Mouse (Mus musculus): Measurements from ENCODE around the gene Mdga1. TPM values are rescaled to one million over a fixed set of nuclear protein-coding genes. Genes with fewer than 3 reads are reported as not detected.

Gene Mdga1
- polyA plus RNA-seq, 1 experiment from 2014 or later: 4.7 TPM

DNA sequence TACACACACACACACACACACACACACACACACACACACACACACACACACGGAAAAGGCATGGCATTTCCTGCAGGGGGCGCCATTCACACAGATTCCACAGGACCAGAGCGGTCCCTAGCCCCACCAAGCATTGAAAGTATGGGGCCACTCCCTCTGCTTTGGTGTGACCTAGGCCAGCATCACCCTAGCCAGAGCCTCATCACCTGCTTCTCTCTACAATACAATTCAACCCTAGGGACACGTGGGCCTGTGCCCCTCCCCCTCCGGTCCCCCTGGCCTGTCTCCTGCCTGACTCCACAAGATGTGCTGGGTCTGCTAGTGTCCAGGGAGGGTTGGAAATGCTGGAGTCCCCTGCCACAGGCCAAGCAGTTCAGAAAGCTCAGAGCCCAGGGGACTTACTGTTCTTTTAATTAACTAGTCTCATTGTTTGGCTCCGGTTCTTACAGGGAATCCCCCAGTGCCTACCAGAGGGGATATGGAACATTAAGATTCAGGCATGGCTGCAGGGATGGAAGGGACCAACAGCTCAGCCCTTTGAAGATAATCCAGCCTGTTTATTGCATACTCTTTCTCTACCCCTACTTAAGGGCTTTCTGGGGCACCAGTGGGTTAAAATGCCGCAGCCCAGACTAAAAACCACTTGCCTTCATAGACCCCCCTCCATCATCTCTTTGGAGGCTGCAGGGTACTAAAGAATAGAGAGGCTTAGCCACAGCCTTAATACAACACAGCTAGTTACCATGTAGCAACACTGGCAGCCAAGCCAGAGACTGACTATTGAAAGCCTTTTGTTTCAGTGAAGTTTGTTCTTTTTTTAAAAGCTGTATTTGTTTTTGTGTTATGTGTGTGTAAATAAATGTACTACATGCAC lies 73.5 kb downstream of the Mdga1 start:
- H3K9ac ChIP-seq (replicated peaks): no peak overlapping the region; the same call in 1 of the 2 replicates
- WGBS: 9% methylated on average over 7 of the region's 7 CpGs
- peak; percentile 32 for ATAC-seq (ENCODE audit: insufficient number of reproducible peaks, insufficient read depth, low FRiP score, low TSS enrichment, low read depth)
- peaks cover 34% of the 10 kb centered on the region for H3K27me3 ChIP-seq
- peak overlapping the region; percentile 8 for H3K27ac ChIP-seq
- no peaks in the 10 kb centered on the region for H3K36me3 ChIP-seq
- peaks cover 20% of the 10 kb centered on the region for H3K4me1 ChIP-seq (replicated peaks)
- no peak overlapping the region for H3K4me3 ChIP-seq (replicated peaks)
- no peaks in the 10 kb centered on the region for H3K9me3 ChIP-seq
- H3K4me2 ChIP-seq: no peak overlapping the region

DNA sequence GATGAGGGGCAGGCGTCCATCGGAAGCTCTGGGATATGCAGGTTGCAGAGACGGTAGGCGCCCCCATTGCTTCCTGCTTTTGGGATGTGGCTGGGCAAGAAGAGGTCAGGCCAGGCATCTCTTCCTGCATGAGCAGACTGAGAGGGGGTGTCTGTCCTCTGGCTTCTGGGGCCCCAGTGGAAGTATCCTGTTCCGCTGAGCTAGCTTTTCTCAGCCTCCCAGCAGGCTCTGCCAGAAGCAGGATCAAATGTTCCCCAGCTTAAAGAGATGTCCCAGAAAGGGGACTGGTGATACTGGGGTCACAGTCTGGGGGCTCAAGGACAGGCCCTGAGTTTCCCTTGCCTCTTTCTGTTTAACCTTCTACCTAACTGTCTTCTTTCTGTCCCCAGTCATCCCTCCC lies 74.3 kb downstream of the Mdga1 start:
- H3K27ac ChIP-seq: no peak overlapping the region
- no peak overlapping the region for H3K4me3 ChIP-seq (replicated peaks)
- 77% methylated on average over 5 of the region's 5 CpGs for WGBS
- H3K36me3 ChIP-seq: no peaks in the 10 kb centered on the region
- H3K27me3 ChIP-seq: peaks cover 42% of the 10 kb centered on the region
- peaks cover 20% of the 10 kb centered on the region for H3K4me1 ChIP-seq (replicated peaks)
- no peak for ATAC-seq (ENCODE audit: insufficient number of reproducible peaks, insufficient read depth, low FRiP score, low TSS enrichment, low read depth)
- H3K9me3 ChIP-seq: no peaks in the 10 kb centered on the region
- no peak overlapping the region for H3K9ac ChIP-seq (replicated peaks)
- H3K4me2 ChIP-seq: no peak overlapping the region

DNA sequence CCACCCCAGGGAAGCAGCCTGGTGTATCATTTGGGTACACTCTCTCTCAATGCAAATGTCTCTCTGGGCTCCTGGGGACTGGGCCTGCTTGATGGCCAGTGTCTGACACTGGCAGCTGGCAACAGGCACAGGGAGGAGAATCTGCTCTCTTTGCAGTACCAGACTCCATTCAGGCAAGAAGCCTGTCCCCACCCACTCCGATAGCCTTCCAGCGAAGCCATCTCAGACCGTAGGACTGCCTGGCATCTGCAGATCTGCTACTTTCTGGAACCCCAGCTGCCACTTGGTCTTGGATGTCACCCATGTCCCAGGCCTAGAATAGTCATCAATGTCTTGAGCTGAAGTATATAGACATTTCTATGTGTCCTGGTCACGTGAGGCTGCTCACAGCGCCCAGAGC lies 74.9 kb downstream of the Mdga1 start:
- Histone ChIP-seq H3K27me3 (peaks cover 47% of the 10 kb centered on the region), H3K27ac (no peak overlapping the region), H3K9me3 (no peaks in the 10 kb centered on the region), H3K4me2 (no peak overlapping the region), H3K9ac (replicated peaks) (no peak overlapping the region), H3K4me1 (replicated peaks) (peaks cover 20% of the 10 kb centered on the region), H3K36me3 (no peaks in the 10 kb centered on the region), H3K4me3 (replicated peaks) (no peak overlapping the region)
- ATAC-seq (ENCODE audit: insufficient number of reproducible peaks, insufficient read depth, low FRiP score, low TSS enrichment, low read depth): no peak
- 90% methylated on average over 5 of the region's 5 CpGs for WGBS

DNA sequence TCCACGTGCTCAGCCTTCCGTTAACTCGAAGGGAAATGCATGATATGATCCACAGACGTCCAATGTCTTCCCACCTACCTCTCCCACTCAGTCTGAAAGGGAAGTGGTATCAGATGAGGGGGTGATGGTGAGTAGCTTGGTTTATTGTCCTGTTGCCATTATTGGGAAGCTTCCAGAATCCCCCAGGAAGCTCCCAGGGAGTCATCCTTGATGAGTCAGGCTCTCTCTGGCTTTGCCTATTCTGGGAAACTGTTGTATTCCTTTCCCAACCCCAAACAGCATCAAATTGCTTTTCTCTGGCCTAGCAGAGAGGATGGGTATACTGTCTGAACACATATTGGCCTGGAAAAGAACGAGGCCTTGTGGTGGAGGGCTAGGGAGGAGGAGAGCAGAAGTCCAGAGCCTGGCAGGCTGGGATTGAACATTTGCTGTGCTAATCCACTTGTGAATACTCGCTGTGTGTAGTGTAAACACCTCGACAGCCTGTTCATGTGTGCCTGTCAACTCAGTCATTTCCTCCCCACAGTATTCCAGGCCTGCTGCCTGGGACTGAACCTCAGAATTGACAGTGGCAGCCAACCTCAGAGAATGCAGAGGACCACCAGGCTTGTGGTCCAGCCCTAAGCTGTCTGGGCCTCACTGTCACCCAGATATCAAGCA lies 79.3 kb downstream of the Mdga1 start:
- Histone ChIP-seq H3K4me2 (no peak overlapping the region), H3K27ac (no peak overlapping the region), H3K4me1 (replicated peaks) (peaks cover 35% of the 10 kb centered on the region), H3K9ac (replicated peaks) (no peak overlapping the region), H3K4me3 (replicated peaks) (no peak overlapping the region), H3K27me3 (peaks cover 77% of the 10 kb centered on the region), H3K9me3 (no peaks in the 10 kb centered on the region), H3K36me3 (no peaks in the 10 kb centered on the region)
- WGBS: 62% methylated on average over 7 of the region's 7 CpGs
- ATAC-seq (ENCODE audit: insufficient number of reproducible peaks, insufficient read depth, low FRiP score, low TSS enrichment, low read depth): no peak

DNA sequence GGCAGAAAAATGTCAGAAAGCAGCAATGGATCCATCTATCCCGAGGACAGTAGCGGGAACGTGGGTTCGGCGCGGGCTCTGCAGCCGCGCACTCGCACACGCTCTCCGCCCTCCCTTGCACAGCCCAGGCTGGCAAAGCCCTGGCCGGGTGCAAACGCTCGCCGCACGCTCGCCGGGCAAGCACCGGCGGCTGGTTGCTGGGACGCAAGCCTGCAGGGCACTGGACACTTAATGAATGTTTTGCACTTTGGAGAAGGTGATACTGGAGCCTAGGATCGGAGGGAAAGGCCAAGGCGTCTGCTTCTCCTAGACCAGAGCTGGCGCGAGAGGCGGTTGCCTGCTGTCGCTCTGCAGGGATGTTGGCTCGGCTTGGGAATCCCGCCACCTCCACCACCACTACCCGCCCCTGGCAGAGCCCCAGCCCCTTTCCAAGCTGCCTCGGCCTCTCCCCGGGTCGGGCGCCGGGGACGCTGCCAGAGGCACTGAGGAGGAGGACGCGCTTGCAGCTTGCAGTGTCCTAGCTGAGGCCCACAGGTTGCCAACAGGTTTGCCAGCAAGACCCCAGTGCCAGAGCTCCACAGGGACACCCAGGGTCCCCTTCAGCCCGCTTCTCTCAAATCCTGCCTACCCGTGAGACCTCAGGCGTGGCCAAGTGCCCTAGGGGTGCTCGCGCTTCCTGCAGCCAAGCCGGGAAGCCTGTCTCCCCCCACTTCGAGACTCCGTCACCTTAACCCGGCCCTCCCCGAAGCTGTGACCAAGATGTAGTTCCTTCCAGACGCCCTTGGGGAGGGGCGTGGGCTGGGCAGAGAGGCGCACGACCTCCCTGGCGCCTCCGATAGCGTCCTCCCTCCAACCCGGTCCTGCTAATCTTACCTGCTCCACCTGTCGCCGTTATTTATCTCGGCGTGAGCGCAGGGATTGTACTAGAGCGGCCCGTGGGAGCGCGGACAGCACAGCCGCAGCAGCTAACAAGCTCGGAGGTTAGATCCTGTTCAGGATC lies 80.6 kb downstream of the Mdga1 start:
- H3K4me3 ChIP-seq (replicated peaks): peak overlapping the region; percentile 65
- H3K4me2 ChIP-seq: peak overlapping the region; percentile 98
- H3K27ac ChIP-seq: no peak overlapping the region
- H3K9me3 ChIP-seq: no peaks in the 10 kb centered on the region
- no peak for ATAC-seq (ENCODE audit: insufficient number of reproducible peaks, insufficient read depth, low FRiP score, low TSS enrichment, low read depth)
- H3K9ac ChIP-seq (replicated peaks): peak overlapping the region; percentile 83
- no peaks in the 10 kb centered on the region for H3K36me3 ChIP-seq
- peaks cover 47% of the 10 kb centered on the region for H3K4me1 ChIP-seq (replicated peaks)
- peaks cover 78% of the 10 kb centered on the region for H3K27me3 ChIP-seq
- under 1% methylated on average over 67 of the region's 67 CpGs for WGBS

DNA sequence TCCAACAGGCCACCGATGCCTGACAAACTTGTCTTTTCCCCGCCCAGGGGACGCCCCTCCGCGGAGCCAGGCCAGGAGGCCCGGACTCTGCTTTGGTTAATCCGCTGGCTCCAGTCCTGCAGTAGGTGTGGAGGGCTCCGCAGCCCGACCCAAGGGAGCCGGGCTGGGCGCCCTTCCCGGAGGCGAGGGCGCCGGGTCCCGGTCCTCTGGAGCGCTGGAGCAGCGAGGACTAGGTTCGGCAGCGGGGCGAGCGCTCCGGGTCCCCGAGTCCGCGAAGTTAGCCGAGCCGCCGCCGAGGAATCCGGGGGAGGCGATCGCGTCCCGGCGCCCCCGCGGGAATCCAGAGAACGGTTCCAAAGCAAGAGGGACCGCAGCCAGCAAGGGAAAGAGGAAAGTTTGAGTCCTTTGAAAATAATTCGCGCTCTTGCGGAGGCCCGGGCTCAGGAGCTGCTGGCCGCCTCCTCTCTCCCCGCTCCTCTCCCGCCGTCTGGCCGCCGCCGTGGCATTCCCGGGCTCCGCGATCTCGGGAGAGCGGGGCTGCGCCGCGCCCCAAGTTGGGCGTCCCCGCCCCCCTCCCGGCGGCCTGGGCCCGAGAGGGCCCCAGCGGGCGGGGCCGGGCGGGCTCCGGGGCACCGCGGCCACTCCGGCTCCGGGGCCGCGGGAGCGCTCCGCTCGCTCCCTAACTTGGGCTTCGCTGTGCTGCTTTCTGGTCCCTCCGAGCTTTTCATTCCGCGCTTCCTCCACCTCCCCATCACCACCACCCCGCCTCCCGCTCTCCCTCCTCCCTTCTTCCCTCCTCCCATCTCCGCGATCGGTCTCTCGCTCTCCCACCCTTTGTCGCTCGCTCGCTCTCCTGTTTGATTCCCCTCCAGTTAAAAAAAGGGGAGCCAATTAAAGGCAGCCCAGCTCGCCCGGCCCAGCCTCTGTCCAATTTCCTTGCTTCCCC lies 81.7 kb downstream of the Mdga1 start:
- H3K9ac ChIP-seq (replicated peaks): peak overlapping the region; percentile 83
- 0 out of 2 replicates have a peak, but pooled peaks have one; percentile 6 for ATAC-seq (ENCODE audit: insufficient number of reproducible peaks, insufficient read depth, low FRiP score, low TSS enrichment, low read depth)
- peaks cover 89% of the 10 kb centered on the region for H3K27me3 ChIP-seq
- H3K36me3 ChIP-seq: no peaks in the 10 kb centered on the region
- H3K9me3 ChIP-seq: no peaks in the 10 kb centered on the region
- H3K4me3 ChIP-seq (replicated peaks): peak overlapping the region; percentile 65
- peak overlapping the region; percentile 98 for H3K4me2 ChIP-seq
- H3K4me1 ChIP-seq (replicated peaks): peaks cover 56% of the 10 kb centered on the region
- H3K27ac ChIP-seq: peak overlapping the region; percentile 67
- under 1% methylated on average over 87 of the region's 93 CpGs for WGBS

DNA sequence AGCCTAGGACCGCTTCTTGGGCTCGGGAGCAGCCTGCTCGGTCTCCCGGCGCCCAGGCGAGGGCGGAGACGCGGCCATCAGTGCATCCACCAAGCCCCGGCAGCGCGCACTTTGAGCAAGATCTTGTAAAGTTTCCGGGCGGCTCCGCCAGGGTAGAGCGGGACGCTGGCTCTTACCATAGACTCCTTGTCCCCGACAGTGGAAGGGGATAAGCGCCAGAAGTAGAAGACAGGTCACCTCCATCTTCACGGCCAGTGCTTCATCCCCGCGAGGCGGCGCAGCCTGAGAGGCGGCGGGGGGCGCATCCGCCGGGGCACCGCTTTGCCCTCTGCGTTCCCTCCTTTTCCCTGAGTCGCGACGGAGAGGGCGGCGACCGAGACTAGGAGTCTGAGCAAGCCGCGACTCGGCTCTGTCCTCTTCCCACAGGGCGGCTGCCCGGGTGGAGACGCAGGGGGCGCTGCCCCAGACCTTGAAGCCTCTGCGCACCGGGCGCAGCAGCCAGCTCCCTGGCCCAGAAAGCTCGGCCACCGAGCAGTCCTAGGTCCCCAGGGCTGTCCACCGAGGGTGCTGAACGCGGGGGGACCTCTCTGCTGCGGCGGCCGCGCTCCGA lies 82.5 kb downstream of the Mdga1 start:
- Histone ChIP-seq H3K27ac (0 out of 2 replicates have a peak overlapping the region, but pooled peaks have one; percentile 64), H3K4me3 (replicated peaks) (peak overlapping the region; percentile 65), H3K27me3 (peaks cover 85% of the 10 kb centered on the region), H3K9me3 (no peaks in the 10 kb centered on the region), H3K4me2 (peak overlapping the region; percentile 98), H3K9ac (replicated peaks) (peak overlapping the region; percentile 83), H3K4me1 (replicated peaks) (peaks cover 58% of the 10 kb centered on the region), H3K36me3 (no peaks in the 10 kb centered on the region)
- WGBS: under 1% methylated on average over 57 of the region's 57 CpGs
- peak; percentile 46 for ATAC-seq (ENCODE audit: insufficient number of reproducible peaks, insufficient read depth, low FRiP score, low TSS enrichment, low read depth)

DNA sequence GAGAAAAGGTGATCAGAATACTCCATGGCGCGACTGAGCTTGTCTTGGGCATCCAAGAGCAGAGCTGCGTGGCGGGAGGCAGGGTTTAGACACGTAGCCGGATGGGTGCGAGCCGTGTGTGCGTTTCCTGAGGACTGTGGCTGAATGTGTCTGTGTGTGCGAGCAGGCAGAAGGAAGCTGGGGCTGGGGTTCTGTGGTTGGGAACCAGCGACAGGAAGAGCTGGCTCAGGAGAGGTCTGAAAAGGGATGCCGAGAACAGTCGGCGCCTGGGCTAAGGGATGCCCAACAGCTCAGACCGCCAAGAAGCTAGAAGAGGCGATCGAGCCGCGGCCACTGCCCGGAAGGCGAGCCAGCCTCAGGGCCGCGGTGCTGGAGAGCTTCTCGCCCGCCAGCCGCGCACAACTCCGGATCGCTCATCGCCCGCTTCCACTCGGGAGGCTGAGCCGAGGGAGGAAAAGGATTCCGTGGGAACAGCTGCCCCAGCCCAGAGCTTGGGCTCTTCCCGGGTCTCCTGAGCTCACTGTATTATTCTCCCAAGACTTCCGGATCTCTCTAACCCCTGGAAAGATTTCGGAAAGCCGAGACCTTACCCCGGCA lies 83.1 kb downstream of the Mdga1 start:
- Histone ChIP-seq H3K4me1 (replicated peaks) (peaks cover 58% of the 10 kb centered on the region), H3K9ac (replicated peaks) (peak overlapping the region; percentile 83), H3K4me3 (replicated peaks) (peak overlapping the region; percentile 65), H3K27ac (no peak overlapping the region), H3K36me3 (no peaks in the 10 kb centered on the region), H3K4me2 (peak overlapping the region; percentile 98), H3K9me3 (no peaks in the 10 kb centered on the region), H3K27me3 (peaks cover 84% of the 10 kb centered on the region)
- no peak for ATAC-seq (ENCODE audit: insufficient number of reproducible peaks, insufficient read depth, low FRiP score, low TSS enrichment, low read depth)
- under 1% methylated on average over 39 of the region's 39 CpGs for WGBS

DNA sequence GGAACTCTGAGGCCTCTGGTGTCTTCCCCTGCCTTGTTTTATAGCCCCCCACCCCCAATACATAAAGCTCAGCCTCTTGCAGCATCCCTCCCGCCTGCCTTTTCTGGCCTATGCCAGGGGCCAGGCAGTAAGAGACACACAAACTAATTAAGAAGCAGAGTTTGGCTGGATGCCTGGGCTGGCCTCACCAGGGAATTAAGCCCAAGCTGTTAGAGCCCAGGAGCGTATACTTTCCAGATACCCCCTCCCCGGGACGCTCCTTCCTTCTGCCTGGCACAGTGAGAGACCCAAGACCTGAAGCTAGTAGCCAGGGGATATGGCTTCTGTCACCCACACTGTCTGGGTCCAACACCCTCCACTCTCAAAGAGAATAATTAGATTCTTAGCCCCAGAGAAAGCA lies 83.8 kb downstream of the Mdga1 start:
- H3K4me1 ChIP-seq (replicated peaks): peaks cover 57% of the 10 kb centered on the region
- no peaks in the 10 kb centered on the region for H3K9me3 ChIP-seq
- H3K36me3 ChIP-seq: no peaks in the 10 kb centered on the region
- H3K4me2 ChIP-seq: peak overlapping the region; percentile 98
- H3K27me3 ChIP-seq: peaks cover 77% of the 10 kb centered on the region
- no peak overlapping the region for H3K27ac ChIP-seq
- H3K9ac ChIP-seq (replicated peaks): peak overlapping the region; percentile 83
- WGBS: 5% methylated on average over 4 of the region's 4 CpGs
- ATAC-seq (ENCODE audit: insufficient number of reproducible peaks, insufficient read depth, low FRiP score, low TSS enrichment, low read depth): no peak
- peak overlapping the region; percentile 65 for H3K4me3 ChIP-seq (replicated peaks)

Data from limb, embryonic 12.5 days (tissue).